Mouse (Mus musculus) megakaryocyte, adult 5-6 weeks (primary cell): ENCODE measurements at regions not wholly inside any gene's neighbourhood (a gene's known extent, or its start where the extent isn't known, plus 50 kb on each side); places are given as distances from the start of the nearest gene placed in this dataset.
A peak's percentile ranks its signal among the peaks of the same experiment; 100 is the strongest.

Source experiments
- ATAC-seq: 2 replicates; pipeline ENCODE4 v1.8.0; 2016; ENCODE audit warnings: mild to moderate bottlenecking, inconsistent platforms; ENCODE audit not compliant: poor library complexity, severe bottlenecking

DNA sequence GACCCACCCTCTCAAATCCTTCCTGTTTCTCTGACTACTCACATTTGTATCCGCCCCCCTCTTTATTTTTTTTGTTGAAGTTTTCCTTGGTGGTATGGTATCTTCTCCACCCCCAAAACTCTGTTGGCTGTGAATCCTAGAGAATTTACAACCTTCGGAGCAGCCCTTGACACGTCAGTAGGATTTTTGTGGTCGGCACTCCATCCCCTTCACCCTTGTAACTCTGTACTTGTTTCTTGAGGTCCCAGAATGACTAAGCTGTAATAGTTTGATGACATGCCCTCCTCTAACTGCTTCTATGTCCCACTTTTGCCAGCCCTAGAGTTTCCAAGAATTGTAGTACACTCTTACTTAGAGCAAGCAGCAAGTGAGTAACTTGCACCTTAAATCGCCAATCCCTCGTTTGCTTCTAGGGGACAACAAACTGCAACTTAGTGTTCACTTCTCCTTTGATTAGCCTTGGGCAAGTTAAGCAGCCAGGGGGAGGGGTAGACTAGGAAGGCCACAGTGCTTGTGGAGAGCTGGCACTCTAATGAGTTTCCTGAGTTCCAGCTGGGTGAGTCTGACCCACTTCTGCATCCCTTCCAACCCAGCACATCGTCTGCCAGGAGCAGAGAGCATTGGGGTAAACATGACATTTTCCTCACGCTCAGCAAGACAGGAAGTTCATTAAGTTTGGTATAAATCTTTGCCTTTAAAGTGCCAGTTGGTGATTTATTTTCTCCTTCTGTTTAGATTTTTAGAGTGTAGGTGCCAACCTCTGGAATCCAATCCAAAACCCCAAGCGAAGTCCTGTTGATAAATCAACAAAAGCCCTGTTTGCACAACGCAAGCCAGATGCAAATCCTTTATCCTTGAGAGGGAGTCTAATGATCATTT lies 118.7 kb downstream of the Foxa2 start:
- ATAC-seq, result no peak

DNA sequence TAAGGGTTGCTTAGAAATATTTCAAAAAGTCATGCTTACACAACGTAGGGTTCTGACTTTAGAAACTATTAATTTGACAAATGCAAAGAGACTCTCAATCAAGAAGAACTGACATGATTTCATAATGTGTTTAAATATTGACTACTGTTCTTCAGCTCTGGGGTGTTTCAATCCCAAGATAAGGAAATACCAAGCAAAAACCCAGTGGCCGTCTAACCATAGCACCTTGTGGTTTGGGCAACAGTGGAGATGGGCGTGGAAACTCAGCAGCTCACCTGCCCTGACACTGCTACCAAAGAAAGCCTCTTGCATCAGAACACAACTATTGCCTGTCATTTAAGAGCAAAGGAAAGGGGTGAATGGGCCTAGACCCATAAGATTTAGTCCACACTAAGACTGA lies 119.9 kb downstream of the Foxa2 start:
- ATAC-seq, result no peak

DNA sequence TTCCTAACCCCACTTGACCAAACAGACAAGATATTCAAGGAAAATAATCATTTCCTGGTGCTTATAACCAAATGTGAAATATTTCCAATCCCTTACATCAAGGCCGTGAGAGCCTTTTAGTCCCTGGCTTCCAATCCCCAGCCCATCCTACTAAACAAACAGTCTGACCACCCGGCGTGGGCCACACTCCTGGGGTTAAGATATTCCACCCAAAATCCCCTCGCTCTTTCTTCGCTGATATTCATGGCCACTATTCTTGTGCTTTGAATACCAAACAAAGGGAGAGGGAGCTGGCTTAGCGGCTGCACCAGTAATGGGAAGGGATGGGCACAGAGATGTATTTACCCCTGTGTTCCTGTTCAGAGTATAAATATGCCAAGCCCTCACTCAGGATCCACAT lies 139.4 kb downstream of the Foxa2 start:
- ATAC-seq, result no peak

DNA sequence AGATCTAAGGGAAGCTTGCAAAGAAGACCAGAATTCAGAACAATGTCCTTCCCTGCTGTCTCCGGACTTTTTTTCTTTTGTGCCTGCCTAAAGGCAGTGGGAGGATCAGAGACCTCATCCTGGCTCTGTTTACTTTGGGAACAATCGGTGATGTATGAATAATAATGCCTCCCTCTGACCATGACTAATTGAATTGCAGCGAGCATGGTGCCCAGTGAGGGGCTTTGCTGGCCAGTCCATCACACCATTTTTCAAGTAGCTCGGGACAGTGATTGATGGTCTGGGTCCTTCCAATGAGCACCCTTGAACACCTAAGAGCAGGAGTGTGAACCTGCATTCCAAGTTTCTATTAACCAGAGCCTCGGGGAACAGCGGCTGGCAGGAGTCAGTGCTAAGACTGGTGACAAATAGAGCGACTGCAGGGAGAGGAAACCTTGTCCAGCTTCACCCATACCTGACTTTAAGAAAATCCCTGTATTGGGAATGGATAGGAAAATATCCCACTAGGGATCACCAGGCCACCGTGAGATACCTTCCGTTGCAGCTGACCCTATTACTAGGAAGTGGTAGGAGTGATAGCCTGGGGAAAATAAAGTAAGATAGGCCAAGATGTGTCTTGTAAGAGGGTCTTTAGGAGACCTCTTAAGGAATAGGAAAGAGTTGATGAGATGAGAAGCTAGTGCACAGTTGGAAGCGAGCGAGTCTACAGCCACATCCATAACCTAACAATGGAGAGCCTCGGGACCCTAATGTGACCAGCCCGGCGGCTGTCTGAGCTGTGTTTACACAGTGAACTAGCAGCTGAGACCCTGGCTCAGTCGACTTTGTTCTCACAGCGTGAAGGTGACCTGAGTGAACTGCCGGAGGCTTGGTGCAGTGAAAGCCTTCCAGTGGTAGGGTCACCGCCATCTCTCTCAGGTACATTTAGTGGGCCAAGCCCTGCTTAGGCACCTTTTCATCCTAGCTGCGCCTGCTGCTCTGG lies 140.7 kb downstream of the Foxa2 start:
- ATAC-seq, result no peak

DNA sequence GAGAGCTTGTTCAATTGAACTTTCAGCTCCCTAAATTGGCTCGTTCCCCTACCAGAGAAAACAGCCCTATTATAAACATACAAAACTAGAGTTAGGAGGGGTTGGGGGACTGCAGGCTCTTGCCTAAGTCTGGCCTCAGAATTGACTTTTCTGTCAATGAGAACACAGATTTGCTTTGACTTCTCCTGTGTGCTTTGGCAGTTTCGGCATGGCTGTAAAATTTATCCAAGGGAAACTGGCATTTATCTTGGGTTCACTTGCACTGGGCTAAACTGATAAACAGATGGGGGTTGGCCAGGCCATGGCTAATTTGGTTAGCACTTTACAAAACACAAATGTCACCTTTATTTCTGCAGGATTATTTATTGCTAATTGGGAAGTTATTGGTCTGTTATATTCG lies 141.7 kb downstream of the Foxa2 start:
- ATAC-seq, result no peak

DNA sequence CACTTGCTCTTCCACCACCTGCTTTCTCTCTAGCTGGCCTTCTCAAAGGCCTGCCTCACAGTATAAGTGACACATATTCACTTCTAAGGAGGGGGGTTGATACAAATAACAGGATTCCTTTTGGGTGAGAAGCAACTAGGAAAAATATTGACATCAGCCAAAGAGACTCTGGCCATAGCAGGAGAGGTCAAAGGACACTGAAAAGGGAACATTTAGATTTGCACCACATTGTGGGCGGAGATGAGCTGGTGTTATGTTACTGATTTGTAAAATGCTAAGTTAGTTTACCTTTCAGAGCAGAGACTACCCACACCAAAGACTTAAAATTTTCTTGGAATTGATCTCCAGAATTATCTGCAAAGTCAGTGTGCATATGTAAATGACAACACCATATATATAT lies 147.5 kb downstream of the Foxa2 start:
- ATAC-seq, result no peak

DNA sequence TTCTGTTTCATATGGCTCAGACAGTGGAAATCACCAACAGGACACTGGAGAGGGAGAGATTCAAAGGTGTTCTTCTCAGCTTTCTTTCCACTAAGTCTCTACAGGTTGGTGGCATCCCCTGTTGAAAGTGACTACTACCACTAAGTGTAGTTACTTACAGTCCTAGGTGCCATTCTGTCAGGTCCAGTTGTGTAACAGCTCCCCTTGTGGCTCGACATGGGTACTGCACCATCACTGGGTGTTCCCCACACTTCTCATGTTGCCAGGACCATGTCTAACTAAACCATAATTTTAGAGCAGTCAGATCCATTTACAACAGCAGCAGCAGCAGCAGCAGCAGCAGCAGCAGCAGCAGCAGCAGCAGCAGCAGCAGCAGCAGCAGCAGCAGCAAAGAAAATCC lies 151.1 kb downstream of the Foxa2 start:
- peak; percentile 70 for ATAC-seq

DNA sequence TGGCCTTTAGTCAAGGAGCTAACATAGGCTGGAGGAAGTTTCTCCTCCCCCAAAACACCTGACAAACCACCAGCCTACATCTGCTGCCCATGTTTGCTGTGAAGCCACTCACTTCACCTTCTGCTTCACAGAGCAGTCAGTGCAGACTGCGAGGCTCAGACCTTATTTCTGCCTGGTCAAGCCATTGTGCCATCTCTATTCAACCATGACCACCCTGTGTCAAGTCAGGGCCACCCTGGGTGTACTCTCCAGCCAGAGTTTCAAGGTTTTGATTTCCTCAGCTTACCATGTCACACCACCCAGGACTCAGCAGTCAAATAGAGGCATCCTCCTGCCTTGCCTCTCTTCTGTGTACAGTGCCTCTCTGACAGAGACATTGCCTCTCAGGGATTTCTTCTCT lies 152.6 kb downstream of the Foxa2 start:
- ATAC-seq, result no peak

DNA sequence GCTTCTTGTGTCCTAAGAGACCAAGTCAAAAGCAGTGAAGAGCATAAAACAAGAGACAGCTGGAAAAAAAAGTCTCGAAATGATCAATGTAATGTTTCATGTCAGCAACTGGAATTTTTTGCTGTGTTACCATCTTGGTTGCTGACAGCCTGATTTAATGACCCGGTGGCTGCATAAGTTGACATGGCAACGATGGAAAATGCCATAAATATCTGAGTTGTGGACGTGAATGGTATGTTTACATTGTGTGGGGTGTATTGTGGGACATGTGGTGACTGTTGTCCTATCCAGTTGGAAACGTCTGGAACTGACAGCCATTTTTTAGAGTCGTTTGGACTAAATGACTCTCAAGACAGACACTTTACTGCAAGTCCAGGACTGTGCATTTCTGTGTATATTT lies 160.6 kb downstream of the Foxa2 start:
- no peak for ATAC-seq

DNA sequence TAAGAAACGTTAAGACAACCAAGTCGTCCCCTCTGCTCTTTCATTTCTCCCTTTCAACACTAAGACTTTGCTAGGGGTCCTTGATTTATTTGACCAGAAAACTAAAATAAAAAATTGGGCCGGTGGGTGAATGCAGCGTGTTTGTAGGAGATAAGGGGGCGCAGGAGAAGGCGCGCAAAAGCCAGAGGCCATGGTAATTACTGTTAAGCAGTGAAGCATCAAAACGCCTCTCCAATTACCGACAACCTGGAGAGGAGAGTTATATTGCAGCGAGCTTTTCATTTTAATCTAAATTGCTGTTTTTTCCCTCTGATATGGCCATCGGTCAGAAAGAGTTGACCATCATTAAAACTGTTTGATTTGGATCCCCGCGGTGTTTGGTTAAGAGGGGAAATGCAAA lies 168.9 kb downstream of the Foxa2 start:
- ATAC-seq, result no peak

DNA sequence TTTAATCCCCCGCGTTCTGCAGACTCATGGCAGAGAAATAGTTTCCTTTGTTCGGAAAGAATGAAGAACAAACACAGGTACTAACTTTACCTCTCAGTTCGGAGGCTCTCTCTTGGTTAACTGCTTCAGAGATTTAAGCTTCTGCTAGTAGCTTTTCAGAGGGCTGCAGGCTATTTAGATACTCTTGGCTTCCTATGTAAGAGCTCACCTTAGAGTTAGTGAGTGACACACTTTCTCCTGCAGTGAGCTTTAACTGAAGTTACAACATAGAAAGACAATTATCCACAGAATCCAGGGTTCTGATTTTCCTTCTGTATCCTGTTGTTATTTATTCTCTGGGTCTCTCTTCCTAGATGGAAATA lies 169.2 kb downstream of the Foxa2 start:
- no peak for ATAC-seq

DNA sequence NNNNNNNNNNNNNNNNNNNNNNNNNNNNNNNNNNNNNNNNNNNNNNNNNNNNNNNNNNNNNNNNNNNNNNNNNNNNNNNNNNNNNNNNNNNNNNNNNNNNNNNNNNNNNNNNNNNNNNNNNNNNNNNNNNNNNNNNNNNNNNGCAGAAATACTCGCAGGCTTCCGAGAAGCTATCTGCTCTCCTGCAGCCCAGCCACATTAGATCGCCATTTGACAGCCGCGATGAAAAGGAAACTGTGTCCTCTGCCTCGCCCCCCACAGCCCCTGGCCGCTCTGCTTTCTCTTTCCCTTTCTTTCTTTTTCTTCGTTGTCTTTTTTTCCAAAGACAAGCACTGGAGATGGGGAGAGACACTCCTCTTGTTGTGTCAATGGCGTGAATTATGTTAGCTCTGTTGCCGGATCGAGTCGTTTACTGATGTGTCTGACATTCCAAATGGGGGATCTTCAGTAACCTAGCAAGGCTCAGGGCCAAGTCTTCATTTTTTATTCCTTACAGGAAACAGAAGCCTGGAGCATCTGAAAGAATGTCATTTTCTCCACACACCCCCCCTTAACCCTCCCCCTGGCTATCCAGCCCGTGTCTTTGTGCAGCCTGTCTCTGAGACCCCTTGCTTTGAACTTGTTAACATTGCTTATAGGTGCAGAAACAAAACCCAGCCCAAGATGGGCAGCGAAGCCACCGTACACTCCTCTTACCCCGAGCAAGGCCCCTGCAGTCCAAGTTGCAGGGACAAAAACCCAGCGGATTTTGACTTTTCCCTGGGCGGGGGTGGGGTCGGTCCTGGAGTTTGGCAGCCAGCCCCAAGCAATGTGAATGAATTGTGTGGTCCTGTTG lies 169.8 kb downstream of the Foxa2 start:
- ATAC-seq, result no peak

DNA sequence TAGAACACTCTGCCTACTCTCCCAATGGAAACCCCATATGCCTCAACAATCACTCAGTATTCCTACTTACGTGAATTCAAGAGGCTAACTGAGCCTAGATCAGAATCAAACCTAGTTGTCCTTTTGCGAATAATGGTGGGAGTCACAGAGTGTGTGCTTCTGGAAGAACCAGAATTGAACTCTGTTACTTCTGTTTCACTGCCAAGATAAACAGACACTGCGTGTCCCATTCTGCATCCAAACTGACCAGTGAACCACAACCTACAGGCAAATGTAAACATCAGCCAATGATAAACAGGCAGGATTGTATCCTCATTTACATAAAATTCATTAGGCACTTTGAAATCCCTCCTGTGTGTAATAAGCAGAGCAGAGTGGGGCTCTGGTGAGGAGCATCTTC lies 173.8 kb downstream of the Foxa2 start:
- no peak for ATAC-seq

DNA sequence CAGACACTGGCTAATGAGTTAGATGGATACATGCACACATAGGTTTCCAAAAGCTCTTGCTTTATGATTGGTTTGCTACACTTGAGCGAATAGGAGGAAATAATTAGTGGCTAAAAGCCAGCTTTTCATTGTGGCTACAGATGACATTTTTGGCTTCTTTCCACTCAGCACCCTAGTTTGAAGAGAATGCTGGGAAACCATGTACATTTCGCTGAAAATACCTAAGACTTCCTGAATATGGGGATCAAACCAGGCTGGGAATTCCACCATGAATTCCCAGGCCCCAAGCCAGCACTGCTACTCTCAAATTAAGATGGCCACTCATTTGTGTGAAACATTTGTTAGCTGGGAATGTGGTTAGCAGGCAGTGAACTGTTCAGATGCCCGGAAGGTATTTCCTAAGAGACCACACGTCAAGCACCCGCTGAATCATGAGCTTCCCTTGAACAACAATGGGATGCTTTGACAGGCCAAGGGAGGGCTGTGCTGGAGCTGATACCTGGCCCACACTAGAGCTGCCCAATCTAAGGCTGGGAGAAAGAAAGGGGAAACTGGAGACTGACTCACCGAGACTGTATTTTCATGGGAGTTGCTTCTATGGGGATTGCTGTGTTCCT lies 195.5 kb downstream of the Foxa2 start:
- ATAC-seq, result no peak

DNA sequence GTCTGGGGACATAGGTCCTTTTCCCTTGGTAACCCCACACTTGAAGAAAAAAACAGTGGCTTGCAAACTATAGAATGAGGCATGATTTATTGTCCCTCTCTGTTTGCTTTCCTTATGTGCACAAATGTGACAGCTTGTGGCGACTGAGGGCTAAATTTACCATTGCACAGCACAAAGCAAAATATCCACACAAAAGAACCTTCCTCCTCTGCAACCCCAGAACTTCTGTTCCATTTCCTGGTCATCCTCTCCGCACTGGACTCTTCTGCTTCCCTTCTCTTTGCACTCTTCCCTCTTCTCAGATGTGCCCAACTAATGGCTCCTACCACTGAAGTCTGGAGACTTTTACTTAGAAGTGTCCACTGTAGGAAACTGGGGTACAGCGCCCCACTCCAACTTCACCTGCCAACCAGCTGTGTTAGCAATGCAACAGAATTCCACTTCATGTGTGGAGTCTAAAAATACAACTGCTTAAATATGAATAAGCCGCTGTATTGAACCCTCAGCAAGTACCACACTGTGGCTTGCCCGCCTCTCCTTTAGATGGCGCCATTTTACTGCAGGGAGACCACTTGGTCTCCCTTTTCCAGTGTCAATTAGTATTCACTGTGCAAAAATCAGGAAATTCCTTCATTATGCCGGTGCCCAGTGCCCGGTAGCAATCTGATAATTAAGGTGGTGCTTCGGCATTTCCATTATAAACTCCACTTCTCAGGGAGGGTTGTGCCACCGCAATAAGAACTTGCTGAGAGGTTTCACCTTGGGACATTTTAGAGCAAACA lies 199.6 kb downstream of the Foxa2 start:
- ATAC-seq, result no peak

DNA sequence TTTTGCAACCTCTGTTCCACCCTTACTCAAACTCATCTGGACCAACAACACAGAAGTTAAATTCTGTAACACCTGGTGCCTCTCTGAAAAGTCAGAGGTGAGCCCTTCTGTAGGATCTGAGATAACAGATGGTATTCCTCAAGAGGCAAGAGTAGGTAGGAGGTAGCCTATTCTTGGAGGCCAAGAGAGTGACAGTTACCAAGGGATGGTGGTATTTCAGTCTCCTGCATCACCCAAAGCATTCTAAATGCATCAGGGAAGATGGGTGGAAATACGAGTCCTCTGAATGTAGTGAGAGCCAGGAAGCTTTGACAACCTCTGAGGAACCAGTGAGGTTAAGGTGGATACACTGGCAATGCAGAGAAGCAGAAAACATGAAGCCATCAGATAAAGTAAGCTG lies 201.5 kb downstream of the Foxa2 start:
- no peak for ATAC-seq

DNA sequence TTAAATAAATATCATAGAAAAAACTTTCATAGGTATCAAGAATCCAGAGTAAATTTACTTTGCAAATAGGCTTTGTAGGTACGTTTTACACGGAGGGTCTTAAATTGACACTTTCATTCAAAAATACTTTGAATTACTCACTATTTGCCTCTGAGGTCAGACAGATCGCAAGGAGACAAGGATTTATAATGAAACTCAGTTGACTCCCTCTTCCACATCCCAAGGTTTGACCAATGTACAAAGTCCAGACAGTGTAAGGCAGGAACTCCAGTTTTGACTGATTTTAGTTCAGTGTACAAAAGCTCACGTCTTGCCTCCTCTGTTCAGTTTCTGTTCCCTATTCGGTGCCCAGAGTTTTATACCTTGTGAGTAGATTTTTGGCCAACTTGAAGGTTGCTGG lies 205.8 kb downstream of the Foxa2 start:
- ATAC-seq, result no peak

DNA sequence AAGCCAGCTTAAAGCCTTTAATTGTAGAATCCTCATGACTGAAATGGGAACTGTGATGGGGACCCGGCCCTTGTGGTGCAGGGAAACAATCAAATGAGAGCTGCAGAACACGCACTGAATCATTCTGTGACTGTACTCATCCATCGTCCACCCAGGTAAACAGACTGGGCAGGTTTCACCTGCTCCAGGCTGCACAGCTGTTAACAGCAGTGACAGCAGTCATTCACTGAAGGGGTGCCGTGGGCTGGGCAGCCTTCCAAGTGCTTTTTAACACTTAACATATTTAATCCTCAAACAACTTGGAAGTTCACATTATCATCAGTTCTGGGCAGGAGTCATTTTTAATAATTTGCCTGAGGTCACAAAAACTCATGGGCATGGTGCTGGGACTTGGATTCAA lies 208.2 kb downstream of the Foxa2 start:
- no peak for ATAC-seq

DNA sequence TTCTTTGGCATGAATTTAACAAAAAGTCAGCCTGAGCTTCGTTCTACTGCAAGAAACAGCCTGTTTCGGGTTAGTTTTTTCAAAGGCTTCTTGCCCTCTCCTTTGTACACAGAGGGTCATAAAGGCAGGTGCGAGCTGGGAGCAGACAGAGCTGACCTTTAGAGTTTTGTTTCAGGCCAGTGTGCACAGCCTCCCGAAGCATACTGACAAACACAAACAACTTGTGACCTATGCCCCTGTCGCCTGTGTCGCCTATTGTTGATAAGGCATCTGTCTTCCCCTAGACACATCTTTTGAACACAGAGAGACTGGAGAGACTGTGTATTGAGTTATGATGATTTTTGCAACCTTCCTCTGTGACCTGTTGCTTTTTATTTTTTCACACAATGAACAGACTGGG lies 216.2 kb downstream of the Foxa2 start:
- ATAC-seq, result no peak

DNA sequence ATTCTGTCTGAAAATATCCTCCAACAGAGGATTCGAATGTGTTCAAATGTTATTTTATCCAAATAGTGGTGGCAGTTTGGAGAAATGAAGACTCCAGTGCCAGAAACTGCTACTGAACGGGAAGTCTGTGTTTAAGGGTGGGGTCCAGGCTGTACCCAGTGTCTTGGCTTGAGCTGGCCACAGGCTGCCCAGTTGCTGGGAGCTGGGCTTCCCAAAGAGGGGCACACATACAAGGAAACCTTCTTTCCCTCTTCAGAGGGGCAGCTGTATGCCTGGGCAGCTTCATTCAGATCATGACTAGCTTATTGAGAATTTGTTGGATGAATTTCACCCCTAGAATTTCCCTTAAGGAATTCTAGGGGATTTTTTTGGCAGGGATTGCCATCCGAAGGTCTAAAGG lies 229.8 kb downstream of the Foxa2 start:
- no peak for ATAC-seq
